Mouse (Mus musculus) hindbrain, embryonic 15.5 days (tissue): ENCODE results near the gene Ubash3b. TPM values are rescaled to one million over a fixed set of nuclear protein-coding genes. Genes with fewer than 3 reads are reported as not detected.

ENCODE experiments used
- ATAC-seq: fragments of 200-750 bp; cut with Nextera tagmentation; 2 replicates; pipeline ENCODE4 v1.8.0; 2017; ENCODE audit warnings: low read depth, moderate number of reproducible peaks, moderate TSS enrichment; ENCODE audit not compliant: low FRiP score
- H3K27ac ChIP-seq: fragments of 300-500 bp; sonication (generic); replicated peaks from 2 replicates; pipeline ENCODE4 v1.5.1; 2015; ENCODE audit warnings: mild to moderate bottlenecking, inconsistent platforms
- H3K27me3 ChIP-seq: fragments of 300-500 bp; sonication (generic); 2 replicates; pipeline ENCODE4 v1.6.1; 2015; ENCODE audit warnings: control low read depth, inconsistent platforms
- H3K36me3 ChIP-seq: fragments of 300-500 bp; sonication (generic); 2 replicates; pipeline ENCODE4 v1.6.1; 2015; ENCODE audit warnings: control low read depth, inconsistent platforms
- H3K4me1 ChIP-seq: fragments of 300-500 bp; sonication (generic); replicated peaks from 2 replicates; pipeline ENCODE4 v1.6.1; 2015; ENCODE audit warnings: control low read depth, inconsistent platforms
- H3K4me2 ChIP-seq: fragments of 300-500 bp; sonication (generic); 2 replicates; pipeline ENCODE4 v1.6.1; 2015; ENCODE audit warnings: moderate library complexity, mild to moderate bottlenecking, inconsistent platforms
- H3K4me3 ChIP-seq: fragments of 300-500 bp; sonication (generic); 2 replicates; pipeline ENCODE4 v1.5.1; 2015; ENCODE audit warnings: mild to moderate bottlenecking, inconsistent platforms
- H3K9ac ChIP-seq: fragments of 300-500 bp; sonication (generic); 2 replicates; pipeline ENCODE4 v1.6.1; 2015; ENCODE audit warnings: inconsistent platforms
- H3K9me3 ChIP-seq: fragments of 300-500 bp; sonication (generic); 2 replicates; pipeline ENCODE4 v1.6.1; 2016; ENCODE audit warnings: control low read depth, inconsistent platforms
- WGBS: fragments of 180-500 bp; shearing (Covaris S2); methylation state at CpG from one replicate; pipeline ENCODE4 v1.1.7; 2015; 5-methylcytosine and 5-hydroxymethylcytosine counted together
- polyA plus RNA-seq: library from polyadenylated mRNA; unstranded; fragments of >200 nt; fragmentation: Nextera tagmentation; extraction: Ambion mirVana; gene quantifications from 2 replicates; pipeline ENCODE4 v1.2.1, GENCODE M21; 2015

Gene Ubash3b
- polyA plus RNA-seq, 1 experiment from 2014 or later = 27.3 TPM

- 93% methylated on average over 9 of the region's 9 CpGs for WGBS
- Histone ChIP-seq H3K4me3 (no peak overlapping the region), H3K27ac (no peak overlapping the region), H3K9me3 (no peaks in the 10 kb centered on the region), H3K36me3 (no peaks in the 10 kb centered on the region), H3K4me1 (peaks cover 7% of the 10 kb centered on the region), H3K9ac (no peak overlapping the region), H3K27me3 (no peaks in the 10 kb centered on the region), H3K4me2 (no peak overlapping the region)
- ATAC-seq = no peak
Observed at GRCm38 (mm10) chr9:41187498-41187897, 26.0 kb upstream of the Ubash3b start.

GRCm38 (mm10) chr9:41185331-41185730 lies 23.8 kb upstream of the Ubash3b start:
- ATAC-seq = no peak
- Histone ChIP-seq H3K4me2 (no peak overlapping the region), H3K36me3 (no peaks in the 10 kb centered on the region), H3K27me3 (no peaks in the 10 kb centered on the region), H3K9ac (no peak overlapping the region), H3K27ac (no peak overlapping the region), H3K4me1 (no peaks in the 10 kb centered on the region), H3K4me3 (no peak overlapping the region), H3K9me3 (no peaks in the 10 kb centered on the region)
- 66% methylated on average over 9 of the region's 9 CpGs for WGBS

- Histone ChIP-seq H3K27ac (no peak overlapping the region), H3K4me1 (no peaks in the 10 kb centered on the region), H3K9ac (no peak overlapping the region), H3K36me3 (no peaks in the 10 kb centered on the region), H3K27me3 (no peaks in the 10 kb centered on the region), H3K9me3 (no peaks in the 10 kb centered on the region), H3K4me3 (no peak overlapping the region), H3K4me2 (no peak overlapping the region)
- peak; percentile 88 for ATAC-seq
Observed at GRCm38 (mm10) chr9:41182550-41182949, 21.1 kb upstream of the Ubash3b start.

GRCm38 (mm10) chr9:41181803-41182202 lies 20.3 kb upstream of the Ubash3b start:
- Histone ChIP-seq H3K4me1 (no peaks in the 10 kb centered on the region), H3K27ac (no peak overlapping the region), H3K9me3 (no peaks in the 10 kb centered on the region), H3K36me3 (no peaks in the 10 kb centered on the region), H3K9ac (no peak overlapping the region), H3K4me2 (no peak overlapping the region), H3K27me3 (no peaks in the 10 kb centered on the region), H3K4me3 (no peak overlapping the region)
- ATAC-seq = no peak
- WGBS = 73% methylated on average over 8 of the region's 8 CpGs

- H3K27me3 ChIP-seq = no peaks in the 10 kb centered on the region
- H3K9me3 ChIP-seq = no peaks in the 10 kb centered on the region
- 82% methylated on average over 9 of the region's 9 CpGs for WGBS
- ATAC-seq = no peak
- no peak overlapping the region for H3K9ac ChIP-seq
- no peaks in the 10 kb centered on the region for H3K4me1 ChIP-seq
- no peak overlapping the region for H3K27ac ChIP-seq
- no peak overlapping the region for H3K4me3 ChIP-seq
- H3K36me3 ChIP-seq = no peaks in the 10 kb centered on the region
- H3K4me2 ChIP-seq = no peak overlapping the region
Observed at GRCm38 (mm10) chr9:41181372-41181771, 19.9 kb upstream of the Ubash3b start.

- no peak overlapping the region for H3K9ac ChIP-seq
- H3K4me3 ChIP-seq = no peak overlapping the region
- WGBS = 86% methylated on average over 5 of the region's 5 CpGs
- no peak for ATAC-seq
- H3K4me2 ChIP-seq = no peak overlapping the region
- no peaks in the 10 kb centered on the region for H3K9me3 ChIP-seq
- H3K36me3 ChIP-seq = no peaks in the 10 kb centered on the region
- H3K4me1 ChIP-seq = no peaks in the 10 kb centered on the region
- no peak overlapping the region for H3K27ac ChIP-seq
- H3K27me3 ChIP-seq = no peaks in the 10 kb centered on the region
Observed at GRCm38 (mm10) chr9:41179056-41179455, 17.6 kb upstream of the Ubash3b start.

GRCm38 (mm10) chr9:41173158-41173557 lies 11.7 kb upstream of the Ubash3b start:
- H3K27ac ChIP-seq = no peak overlapping the region
- 70% methylated on average over 3 of the region's 3 CpGs for WGBS
- H3K27me3 ChIP-seq = no peaks in the 10 kb centered on the region
- no peaks in the 10 kb centered on the region for H3K4me1 ChIP-seq
- H3K9ac ChIP-seq = no peak overlapping the region
- no peak overlapping the region for H3K4me2 ChIP-seq
- no peak for ATAC-seq
- no peaks in the 10 kb centered on the region for H3K36me3 ChIP-seq
- H3K4me3 ChIP-seq = no peak overlapping the region
- no peaks in the 10 kb centered on the region for H3K9me3 ChIP-seq

- Histone ChIP-seq H3K27me3 (no peaks in the 10 kb centered on the region), H3K36me3 (no peaks in the 10 kb centered on the region), H3K4me1 (no peaks in the 10 kb centered on the region), H3K9ac (no peak overlapping the region), H3K9me3 (no peaks in the 10 kb centered on the region), H3K4me2 (no peak overlapping the region), H3K27ac (no peak overlapping the region), H3K4me3 (no peak overlapping the region)
- WGBS = 91% methylated on average over 8 of the region's 8 CpGs
- no peak for ATAC-seq
Observed at GRCm38 (mm10) chr9:41172426-41172825, 10.9 kb upstream of the Ubash3b start.

GRCm38 (mm10) chr9:41170026-41170425 lies 8.5 kb upstream of the Ubash3b start:
- no peak overlapping the region for H3K27ac ChIP-seq
- H3K4me3 ChIP-seq = no peak overlapping the region
- 60% methylated on average over 8 of the region's 8 CpGs for WGBS
- H3K9me3 ChIP-seq = no peaks in the 10 kb centered on the region
- no peak overlapping the region for H3K9ac ChIP-seq
- H3K4me1 ChIP-seq = no peaks in the 10 kb centered on the region
- no peaks in the 10 kb centered on the region for H3K27me3 ChIP-seq
- no peak for ATAC-seq
- no peak overlapping the region for H3K4me2 ChIP-seq
- H3K36me3 ChIP-seq = no peaks in the 10 kb centered on the region

- Histone ChIP-seq H3K4me1 (no peaks in the 10 kb centered on the region), H3K4me3 (no peak overlapping the region), H3K9ac (no peak overlapping the region), H3K9me3 (no peaks in the 10 kb centered on the region), H3K27me3 (no peaks in the 10 kb centered on the region), H3K4me2 (no peak overlapping the region), H3K27ac (no peak overlapping the region), H3K36me3 (no peaks in the 10 kb centered on the region)
- WGBS = 80% methylated on average over 2 of the region's 2 CpGs
- no peak for ATAC-seq
Observed at GRCm38 (mm10) chr9:41168656-41169055, 7.2 kb upstream of the Ubash3b start.

GRCm38 (mm10) chr9:41168206-41168605 lies 6.7 kb upstream of the Ubash3b start:
- no peak overlapping the region for H3K27ac ChIP-seq
- WGBS = 89% methylated on average over 6 of the region's 6 CpGs
- no peaks in the 10 kb centered on the region for H3K27me3 ChIP-seq
- no peaks in the 10 kb centered on the region for H3K4me1 ChIP-seq
- no peaks in the 10 kb centered on the region for H3K36me3 ChIP-seq
- no peak overlapping the region for H3K9ac ChIP-seq
- no peaks in the 10 kb centered on the region for H3K9me3 ChIP-seq
- ATAC-seq = no peak
- H3K4me3 ChIP-seq = no peak overlapping the region
- no peak overlapping the region for H3K4me2 ChIP-seq

- WGBS = 34% methylated on average over 9 of the region's 10 CpGs
- no peaks in the 10 kb centered on the region for H3K27me3 ChIP-seq
Observed at GRCm38 (mm10) chr9:41166886-41167285, 5.4 kb upstream of the Ubash3b start.

GRCm38 (mm10) chr9:41162363-41162762 lies 866 bp upstream of the Ubash3b start:
- Histone ChIP-seq H3K4me3 (no peak overlapping the region), H3K9me3 (no peaks in the 10 kb centered on the region), H3K9ac (no peak overlapping the region), H3K27me3 (no peaks in the 10 kb centered on the region), H3K27ac (no peak overlapping the region), H3K4me2 (no peak overlapping the region), H3K36me3 (no peaks in the 10 kb centered on the region), H3K4me1 (peaks cover 7% of the 10 kb centered on the region)
- no peak for ATAC-seq
- WGBS = 88% methylated on average over 4 of the region's 4 CpGs

More at GRCm38 (mm10) chr9:41166886-41167285, 5.4 kb upstream of the Ubash3b start:
- H3K36me3 ChIP-seq = no peaks in the 10 kb centered on the region
- no peak overlapping the region for H3K27ac ChIP-seq
- no peak overlapping the region for H3K4me2 ChIP-seq
- H3K4me1 ChIP-seq = no peaks in the 10 kb centered on the region
- H3K9me3 ChIP-seq = no peaks in the 10 kb centered on the region
- ATAC-seq = no peak
- no peak overlapping the region for H3K4me3 ChIP-seq
- no peak overlapping the region for H3K9ac ChIP-seq
